Mouse (Mus musculus) left cerebral cortex, postnatal 14 days (tissue): ENCODE data around the gene Sgce. TPM values are rescaled to one million over a fixed set of nuclear protein-coding genes. Genes with fewer than 3 reads are reported as not detected.
"Not testable (repeated sequence)": the region's sequence is repeated elsewhere in the genome, so short reads cannot be mapped to it uniquely, and the experiment has no call there.

Experiments used
- DNase-seq, 2 experiments: peaks; one replicate each; pipeline ENCODE4 v3.0.0; 2021 to 2022; ENCODE audit warnings: low spot score in 2 of 2, mixed read lengths in 1 of 2
- intact Hi-C: fragments of 180-260 bp; cut with DNase I; formaldehyde crosslinking; loops from one replicate; pipeline ENCODE4 v1.15.1; 2025
- long read RNA-seq, 2 experiments: library from polyadenylated mRNA; stranded (forward); transcript quantifications; one replicate each; pipeline ENCODE4 v2.0.0; 2021
- total RNA-seq, 2 experiments: library from RNA; stranded (reverse); gene quantifications; 2 replicates each; pipeline ENCODE4 v1.2.3; 2021

Gene Sgce
- total RNA-seq = 10 to 100 TPM; 31.3 to 31.6 TPM
- long read RNA-seq, experiment 1, transcript Sgce-205 (11 exons, 1,696 nt) = minor isoform, 5 of 49 reads
- long read RNA-seq, experiment 1, transcript Sgce-201 (11 exons, 1,703 nt) = major isoform, 7 of 49 reads
- long read RNA-seq, experiment 1, partial matches to known transcripts = 25 of 49 reads
- long read RNA-seq, experiment 1, other reads (novel, unspliced or antisense) = 7 of 49 reads
- long read RNA-seq, experiment 2, transcript Sgce-205 (11 exons, 1,696 nt) = minor isoform, 5 of 33 reads
- long read RNA-seq, experiment 2, transcript Sgce-201 (11 exons, 1,703 nt) = major isoform, 9 of 33 reads
- long read RNA-seq, experiment 2, partial matches to known transcripts = 10 of 33 reads
- long read RNA-seq, experiment 2, other reads (novel, unspliced or antisense) = 3 of 33 reads

- intact Hi-C loops = loop anchor here (5.0 to 10.0 kb wide), 4 partner anchors 155 to 638 kb away; partner anchors contain the start of genes Asb4 and Ppp1r9a
These were observed at the start of gene Sgce, which contains the start of gene Peg10 for GRCm38 (mm10) chr6:4746696-4747439. Gene Sgce (minus strand): TSS chr6:4747207. Gene Peg10 (plus strand): TSS chr6:4747306.

GRCm38 (mm10) chr6:4796281-4796680 lies 49.3 kb upstream of the Sgce start:
- intact Hi-C loops = no loop called here
- no peak for DNase-seq

More at GRCm38 (mm10) chr6:4746696-4747439, at the start of gene Sgce, which contains the start of gene Peg10:
- peak; percentile 76 to 78 for DNase-seq

- DNase-seq = no peak
- intact Hi-C loops = no loop called here
These were observed 15.2 kb upstream of the Sgce start for GRCm38 (mm10) chr6:4762252-4762651.

- intact Hi-C loops, DNase-seq: not testable (repeated sequence)
These were observed 14.6 kb upstream of the Sgce start for GRCm38 (mm10) chr6:4761415-4762142.

- no peak for DNase-seq
- intact Hi-C loops = no loop called here
These were observed 7.9 kb upstream of the Sgce start for GRCm38 (mm10) chr6:4754886-4755285.

- intact Hi-C loops = no loop called here
- DNase-seq = no peak
These were observed 7.3 kb upstream of the Sgce start for GRCm38 (mm10) chr6:4754286-4754685.

GRCm38 (mm10) chr6:4751355-4751754 lies 4.3 kb upstream of the Sgce start:
- no peak for DNase-seq
- intact Hi-C loops = no loop called here

- intact Hi-C loops = loop anchor here (5.0 to 10.0 kb wide), 4 partner anchors 153 to 636 kb away; partner anchors contain the start of genes Asb4 and Ppp1r9a
- peak; percentile 92 to 96 for DNase-seq
These were observed 2.1 kb upstream of the Sgce start for GRCm38 (mm10) chr6:4749091-4749490.

GRCm38 (mm10) chr6:4748506-4748961 lies 1.5 kb upstream of the Sgce start:
- intact Hi-C loops = loop anchor here (5.0 to 10.0 kb wide), 4 partner anchors 154 to 636 kb away; partner anchors contain the start of genes Asb4 and Ppp1r9a
- DNase-seq = peak; percentile 13 to 34

GRCm38 (mm10) chr6:4747677-4748505 lies 884 bp upstream of the Sgce start:
- DNase-seq = peak; percentile 56 to 67
- intact Hi-C loops = loop anchor here (5.0 to 10.0 kb wide), 4 partner anchors 154 to 637 kb away; partner anchors contain the start of genes Asb4 and Ppp1r9a

GRCm38 (mm10) chr6:4746036-4746695 lies 841 bp downstream of the Sgce start:
- intact Hi-C loops = loop anchor here (5.0 to 10.0 kb wide), 4 partner anchors 156 to 639 kb away; partner anchors contain the start of genes Asb4 and Ppp1r9a
- DNase-seq = no peak

GRCm38 (mm10) chr6:4740511-4740910 lies 6.5 kb downstream of the Sgce start:
- intact Hi-C loops = loop anchor here (10.0 kb wide), 2 partner anchors 186 to 644 kb away; partner anchors contain the start of gene Asb4
- DNase-seq = peak; percentile 32

- DNase-seq = no peak
- intact Hi-C loops = loop anchor here (10.0 kb wide), 2 partner anchors 185 to 645 kb away; partner anchors contain the start of gene Asb4
These were observed 7.3 kb downstream of the Sgce start for GRCm38 (mm10) chr6:4739522-4740355.

GRCm38 (mm10) chr6:4738717-4739116 lies 8.3 kb downstream of the Sgce start:
- DNase-seq = no peak
- intact Hi-C loops = no loop called here

- intact Hi-C loops = no loop called here
- DNase-seq = no peak
These were observed 8.9 kb downstream of the Sgce start for GRCm38 (mm10) chr6:4738034-4738629.

- DNase-seq = no peak
- intact Hi-C loops = no loop called here
These were observed 10.6 kb downstream of the Sgce start for GRCm38 (mm10) chr6:4736372-4736771.
